Mouse (Mus musculus) inflammation-experienced regulatory T-cells (primary cell): ENCODE results near the gene Vmn1r148. TPM values are rescaled to one million over a fixed set of nuclear protein-coding genes. Genes with fewer than 3 reads are reported as not detected.

Source experiments
- polyA plus RNA-seq, 2 experiments: library from polyadenylated mRNA; unstranded; fragments of 100-300 nt; shearing (Covaris generic); gene quantifications; one replicate each; pipeline ENCODE4 v1.2.1; 2017

The Vmn1r148 gene
- not detected for polyA plus RNA-seq

DNA sequence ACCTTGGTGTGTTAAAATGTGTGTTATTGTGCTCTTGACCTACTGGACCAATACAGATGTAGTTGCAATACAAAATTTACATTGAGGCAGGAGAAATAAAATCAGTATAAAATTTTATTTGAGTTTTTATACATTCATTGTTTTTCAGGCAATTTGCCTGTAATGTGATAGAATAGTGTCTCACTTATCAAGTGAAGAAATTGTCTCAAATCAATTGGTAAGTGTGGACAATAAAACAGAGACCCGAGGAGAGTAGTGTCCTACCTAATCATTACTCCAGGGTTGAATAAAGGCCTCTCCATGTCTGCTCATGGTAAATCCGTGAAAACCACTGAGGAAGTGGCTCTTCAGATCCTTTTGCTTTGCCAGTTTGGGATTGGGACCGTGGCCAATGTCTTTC lies at the start of gene Vmn1r148:
TSS of gene Vmn1r148 (plus strand) at position 301 of the 400 bp plus-strand sequence.

DNA sequence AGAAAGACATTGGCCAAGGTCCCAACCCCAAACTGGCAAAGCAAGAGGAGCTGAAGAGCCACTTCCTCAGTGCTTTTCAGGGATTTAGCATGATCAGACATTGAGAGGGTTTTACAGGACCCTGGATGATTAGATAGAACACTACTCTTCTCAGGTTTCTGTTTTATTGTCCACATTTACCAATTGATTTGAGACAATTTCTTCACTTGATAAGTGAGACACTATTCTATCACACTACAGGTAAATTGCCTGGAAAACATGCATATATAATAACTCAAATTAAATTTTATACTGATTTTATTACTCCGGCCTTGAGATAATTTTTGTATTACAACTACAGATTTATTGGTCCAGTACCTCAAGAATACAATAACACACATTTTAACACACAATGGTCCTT lies 42.4 kb upstream of the Vmn1r148 start, which contains the start of gene Gm8660:
TSS of gene Gm8660 (minus strand) at position 101 of the 400 bp plus-strand sequence.

DNA sequence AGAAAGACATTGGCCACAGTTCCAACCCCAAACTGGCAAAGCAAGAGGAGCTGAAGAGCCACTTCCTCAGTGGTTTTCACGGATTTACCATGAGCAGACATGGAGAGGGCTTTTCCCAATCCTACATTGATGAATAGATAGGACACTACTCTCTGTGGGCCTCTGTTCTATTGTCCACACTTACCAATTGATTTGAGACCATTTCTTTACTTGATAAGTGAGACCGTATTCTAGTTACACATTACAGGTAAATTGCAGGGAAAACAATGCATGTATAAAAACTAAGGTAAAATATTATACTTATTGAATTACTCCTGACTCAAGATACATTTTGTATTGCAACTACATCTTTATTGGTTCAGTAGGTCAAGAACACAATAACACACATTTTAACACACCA lies 24.7 kb downstream of the Vmn1r148 start, which contains the start of gene Vmn1r149:
TSS of gene Vmn1r149 (minus strand) at position 101 of the 400 bp plus-strand sequence.

DNA sequence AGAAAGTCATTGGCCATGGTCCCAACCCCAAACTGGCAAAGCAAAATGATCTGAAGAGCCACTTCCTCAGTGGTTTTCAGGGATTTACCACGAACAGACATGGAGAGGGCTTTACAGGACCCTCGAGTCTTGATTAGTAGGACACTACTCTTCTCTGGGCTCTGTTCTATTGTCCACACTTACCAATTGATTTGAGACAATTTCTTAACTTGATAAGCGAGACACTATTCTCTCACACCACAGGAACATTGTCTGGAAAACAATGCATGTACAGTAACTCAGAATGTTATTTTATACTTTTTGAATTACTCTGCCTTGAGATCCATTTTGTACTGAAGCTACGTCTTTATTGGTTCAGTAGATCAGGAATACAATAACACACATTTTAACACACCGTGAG lies 50.6 kb downstream of the Vmn1r148 start, which contains the start of gene Gm10665:
TSS of gene Gm10665 (minus strand) at position 101 of the 400 bp plus-strand sequence.

Other genes with a start within 250 kb of the Vmn1r148 start
- not detected for gene Vmn1r142, start 249.5 kb upstream of the Vmn1r148 start, polyA plus RNA-seq
- 1 to 10 TPM in 1 of 2 experiments, not detected in 1; 2.6 TPM for gene Vmn1r143, start 224.2 kb upstream of the Vmn1r148 start, polyA plus RNA-seq
- under 1 TPM in 1 of 2 experiments, not detected in 1; 0.18 TPM for gene Gm8653, start 212.3 kb upstream of the Vmn1r148 start, polyA plus RNA-seq
- not detected for gene Gm8453, start 184.1 kb upstream of the Vmn1r148 start, polyA plus RNA-seq
- gene Gm4187, start 83.9 kb upstream of the Vmn1r148 start, polyA plus RNA-seq, result not detected
- gene Gm8660, start 42.5 kb upstream of the Vmn1r148 start, polyA plus RNA-seq, result not detected
- gene Vmn1r149, start 24.6 kb downstream of the Vmn1r148 start, polyA plus RNA-seq, result not detected
- 1 to 10 TPM in 1 of 2 experiments, under 1 TPM in 1; 0.28 to 5.2 TPM for gene Gm10665, start 50.5 kb downstream of the Vmn1r148 start, polyA plus RNA-seq
- not detected for gene Vmn1r151, start 86.1 kb downstream of the Vmn1r148 start, polyA plus RNA-seq
- gene Vmn1r152, start 109.4 kb downstream of the Vmn1r148 start, polyA plus RNA-seq, result under 1 TPM in 1 of 2 experiments, not detected in 1; 0.25 TPM
- gene Gm8677, start 121.3 kb downstream of the Vmn1r148 start, polyA plus RNA-seq, result not detected
- not detected for gene Gm4201, start 151.8 kb downstream of the Vmn1r148 start, polyA plus RNA-seq
- 1 to 10 TPM in 1 of 2 experiments, under 1 TPM in 1; 0.30 to 1.9 TPM for gene Gm4565, start 174.5 kb downstream of the Vmn1r148 start, polyA plus RNA-seq
- gene Vmn1r155, start 244.4 kb downstream of the Vmn1r148 start, polyA plus RNA-seq, result 1 to 10 TPM in 1 of 2 experiments, not detected in 1; 2.2 TPM